Mouse (Mus musculus) spleen, adult 2 months (tissue): ENCODE measurements around the gene Nploc4.

Experiments used
- CTCF ChIP-seq: fragments of 200-500 bp; IDR thresholded peaks from 2 replicates; pipeline ENCODE4 v1.5.1; 2011; ENCODE audit warnings: mild to moderate bottlenecking, inconsistent platforms; ENCODE audit not compliant: insufficient read depth, insufficient read length, insufficient replicate concordance; ENCODE audit errors: extremely low read depth
- POLR2A ChIP-seq: fragments of 200-500 bp; IDR thresholded peaks from 2 replicates; pipeline ENCODE4 v1.6.1; 2011; ENCODE audit warnings: low read depth, low read length, inconsistent platforms

DNA sequence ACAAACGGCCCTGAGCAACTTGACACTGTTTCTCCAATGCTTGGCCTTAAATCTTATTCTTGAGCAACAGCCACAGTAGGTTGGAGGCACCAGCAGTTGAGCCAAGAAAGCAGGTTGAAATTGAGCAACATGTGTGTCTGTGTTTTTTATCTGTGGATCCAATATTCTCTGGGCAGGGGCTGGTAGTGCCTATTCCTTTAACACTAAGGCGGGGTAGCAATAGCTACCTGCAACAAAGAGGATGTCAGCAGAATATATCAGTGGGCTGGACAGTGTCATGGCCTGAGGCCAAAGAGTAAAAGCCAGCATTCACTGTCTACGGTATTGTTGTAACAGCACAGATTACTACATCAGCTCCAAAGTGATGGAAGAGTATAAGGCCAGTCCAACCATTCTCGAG, 41.8 kb downstream of the Nploc4 start:
- TF ChIP-seq CTCF = no peak
- TF ChIP-seq POLR2A = no peak
